Mouse (Mus musculus): ENCODE data around the gene Mavs.
"Not testable (repeated sequence)": the region's sequence is repeated elsewhere in the genome, so short reads cannot be mapped to it uniquely, and the experiment has no call there.

Gene Mavs

GRCm38 (mm10) chr2:131211026-131211615, 22.7 kb upstream of the Mavs start:
- no peak for DNase-seq (ENCODE audit: low spot score in 2 of 2)

GRCm38 (mm10) chr2:131213773-131214172, 20.1 kb upstream of the Mavs start:
- DNase-seq (ENCODE audit: low spot score in 2 of 2): no peak

GRCm38 (mm10) chr2:131215941-131216858, 17.7 kb upstream of the Mavs start:
- DNase-seq (ENCODE audit: low spot score in 2 of 2): no peak

GRCm38 (mm10) chr2:131220030-131220429, 13.8 kb upstream of the Mavs start:
- DNase-seq (ENCODE audit: low spot score in 2 of 2): no peak

- DNase-seq (ENCODE audit: low spot score in 2 of 2): no peak
These were observed 11.9 kb upstream of the Mavs start for GRCm38 (mm10) chr2:131221853-131222515.

GRCm38 (mm10) chr2:131222562-131222961, 11.3 kb upstream of the Mavs start:
- no peak for DNase-seq (ENCODE audit: low spot score in 2 of 2)

GRCm38 (mm10) chr2:131223569-131223968, 10.3 kb upstream of the Mavs start:
- DNase-seq (ENCODE audit: low spot score in 2 of 2): no peak

GRCm38 (mm10) chr2:131225178-131225577, 8.7 kb upstream of the Mavs start:
- no peak for DNase-seq (ENCODE audit: low spot score in 2 of 2)

- not testable (repeated sequence) for DNase-seq (ENCODE audit: low spot score in 2 of 2)
These were observed 7.2 kb upstream of the Mavs start for GRCm38 (mm10) chr2:131226669-131227068.

- DNase-seq (ENCODE audit: low spot score in 2 of 2): no peak
These were observed 6.6 kb upstream of the Mavs start for GRCm38 (mm10) chr2:131227243-131227642.

GRCm38 (mm10) chr2:131232558-131232957, 1.3 kb upstream of the Mavs start:
- DNase-seq (ENCODE audit: low spot score in 2 of 2): no peak

GRCm38 (mm10) chr2:131234127-131234650, 326 bp downstream of the Mavs start:
- DNase-seq (ENCODE audit: low spot score in 2 of 2): no peak

GRCm38 (mm10) chr2:131234970-131235635, 1.2 kb downstream of the Mavs start:
- no peak for DNase-seq (ENCODE audit: low spot score in 2 of 2)

- no peak for DNase-seq (ENCODE audit: low spot score in 2 of 2)
These were observed 8.3 kb downstream of the Mavs start for GRCm38 (mm10) chr2:131242180-131242579.

GRCm38 (mm10) chr2:131242929-131243328, 9.1 kb downstream of the Mavs start:
- no peak for DNase-seq (ENCODE audit: low spot score in 2 of 2)

- peak in 1 of 2 experiments; percentile 31 for DNase-seq (ENCODE audit: low spot score in 2 of 2)
These were observed 19.9 kb downstream of the Mavs start for GRCm38 (mm10) chr2:131253681-131254328.

GRCm38 (mm10) chr2:131254329-131254713, 20.5 kb downstream of the Mavs start:
- DNase-seq (ENCODE audit: low spot score in 2 of 2): no peak

- DNase-seq (ENCODE audit: low spot score in 2 of 2): no peak
These were observed 21.9 kb downstream of the Mavs start for GRCm38 (mm10) chr2:131255738-131256137.

- DNase-seq (ENCODE audit: low spot score in 2 of 2): no peak
These were observed 24.8 kb downstream of the Mavs start for GRCm38 (mm10) chr2:131258693-131259092.

- no peak for DNase-seq (ENCODE audit: low spot score in 2 of 2)
These were observed 26.9 kb downstream of the Mavs start for GRCm38 (mm10) chr2:131260544-131261307.

Data from frontal cortex, postnatal 10 days (tissue).